Mouse (Mus musculus) leukemia stem cell, adult 10-12 weeks (primary cell): Measurements from ENCODE around the gene Nhlrc4. TPM values are rescaled to one million over a fixed set of nuclear protein-coding genes. Genes with fewer than 3 reads are reported as not detected.

Experiments
- polyA plus RNA-seq: library from polyadenylated mRNA; stranded (reverse); fragments of >175 nt; gene quantifications from 2 replicates; pipeline ENCODE4 v1.2.3, GENCODE M21; 2012; ENCODE audit warnings: low replicate concordance

Nhlrc4 gene
- polyA plus RNA-seq, result 0.28 and 3.2 TPM in 2 replicates

GRCm38 (mm10) chr17:25944366-25945163, at the start of gene Nhlrc4, which contains the start of gene Pigq:
TSS of gene Nhlrc4 (minus strand) at chr17:25944961.
TSS of gene Pigq (minus strand) at chr17:25944936.

GRCm38 (mm10) chr17:25985306-25986294, 40.8 kb upstream of the Nhlrc4 start, which contains the start of gene Capn15:
TSS of gene Capn15 (minus strand) at chr17:25985796.

GRCm38 (mm10) chr17:25951803-25952623, 7.3 kb upstream of the Nhlrc4 start, which contains the start of gene A930017K11Rik:
TSS of gene A930017K11Rik (minus strand) at chr17:25952565.

GRCm38 (mm10) chr17:25919144-25919785, 25.5 kb downstream of the Nhlrc4 start, which contains the start of gene Rab40c:
TSS of gene Rab40c (minus strand) at chr17:25919727.

Other genes starting within 250 kb of the Nhlrc4 start
- gene Gng13, start 227.8 kb downstream of the Nhlrc4 start, polyA plus RNA-seq, result not detected in 2 replicates
- gene Chtf18, start 217.5 kb downstream of the Nhlrc4 start, polyA plus RNA-seq, result 57.7 and 72.3 TPM in 2 replicates
- 64.2 and 71.2 TPM in 2 replicates for gene Rpusd1, start 217.3 kb downstream of the Nhlrc4 start, polyA plus RNA-seq
- gene Mslnl, start 208.9 kb downstream of the Nhlrc4 start, polyA plus RNA-seq, result not detected in 2 replicates
- 0.22 and 0.53 TPM in 2 replicates for gene Msln, start 190.6 kb downstream of the Nhlrc4 start, polyA plus RNA-seq
- gene Narfl, start 171.2 kb downstream of the Nhlrc4 start, polyA plus RNA-seq, result 11.2 and 16.9 TPM in 2 replicates
- 11.2 and 11.4 TPM in 2 replicates for gene Haghl, start 159.3 kb downstream of the Nhlrc4 start, polyA plus RNA-seq
- not detected in 2 replicates for gene Ccdc78, start 158.4 kb downstream of the Nhlrc4 start, polyA plus RNA-seq
- 9.0 and 19.8 TPM in 2 replicates for gene Fam173a, start 152.1 kb downstream of the Nhlrc4 start, polyA plus RNA-seq
- not detected in 2 replicates for gene AC134908.4, start 149.3 kb downstream of the Nhlrc4 start, polyA plus RNA-seq
- gene Metrn, start 147.8 kb downstream of the Nhlrc4 start, polyA plus RNA-seq, result 158 and 177 TPM in 2 replicates
- gene Fbxl16, start 135.9 kb downstream of the Nhlrc4 start, polyA plus RNA-seq, result 0.28 and 0.61 TPM in 2 replicates
- gene Wdr24, start 121.3 kb downstream of the Nhlrc4 start, polyA plus RNA-seq, result 2.6 and 13.2 TPM in 2 replicates
- 2.6 and 6.8 TPM in 2 replicates for gene Jmjd8, start 116.1 kb downstream of the Nhlrc4 start, polyA plus RNA-seq
- 52.2 and 64.9 TPM in 2 replicates for gene Stub1, start 111.6 kb downstream of the Nhlrc4 start, polyA plus RNA-seq
- gene Rhbdl1, start 107.7 kb downstream of the Nhlrc4 start, polyA plus RNA-seq, result 2.4 and 3.7 TPM in 2 replicates
- gene Gm20683, start 103.2 kb downstream of the Nhlrc4 start, polyA plus RNA-seq, result 12.7 and 16.5 TPM in 2 replicates
- gene Rhot2, start 100.1 kb downstream of the Nhlrc4 start, polyA plus RNA-seq, result 134 and 279 TPM in 2 replicates
- 22.8 and 33.0 TPM in 2 replicates for gene Wdr90, start 83.5 kb downstream of the Nhlrc4 start, polyA plus RNA-seq
- gene Mcrip2, start 76.2 kb downstream of the Nhlrc4 start, polyA plus RNA-seq, result 164 and 319 TPM in 2 replicates
- gene Mettl26, start 69.9 kb downstream of the Nhlrc4 start, polyA plus RNA-seq, result 60.7 and 67.0 TPM in 2 replicates
- gene Wfikkn1, start 64.1 kb downstream of the Nhlrc4 start, polyA plus RNA-seq, result 1.4 and 1.7 TPM in 2 replicates
- gene Rab40c, start 25.2 kb downstream of the Nhlrc4 start, polyA plus RNA-seq, result 12.5 and 13.4 TPM in 2 replicates
- 354 and 1,450 TPM in 2 replicates for gene Pigq, start within 50 bp of the Nhlrc4 start, polyA plus RNA-seq
- 0.09 TPM in 1 of 2 replicates, not detected in the other for gene A930017K11Rik, start 7.6 kb upstream of the Nhlrc4 start, polyA plus RNA-seq
- 78.7 and 121 TPM in 2 replicates for gene Capn15, start 40.8 kb upstream of the Nhlrc4 start, polyA plus RNA-seq
- 4.8 and 7.2 TPM in 2 replicates for gene Rab11fip3, start 124.6 kb upstream of the Nhlrc4 start, polyA plus RNA-seq
- 0.11 and 0.89 TPM in 2 replicates for gene Decr2, start 145.4 kb upstream of the Nhlrc4 start, polyA plus RNA-seq
- gene Nme4, start 150.6 kb upstream of the Nhlrc4 start, polyA plus RNA-seq, result 55.7 and 62.6 TPM in 2 replicates
- gene Tmem8, start 168.3 kb upstream of the Nhlrc4 start, polyA plus RNA-seq, result 5.9 and 15.9 TPM in 2 replicates
- 112 and 181 TPM in 2 replicates for gene Mrpl28, start 178.5 kb upstream of the Nhlrc4 start, polyA plus RNA-seq
- gene Axin1, start 193.7 kb upstream of the Nhlrc4 start, polyA plus RNA-seq, result 36.8 and 40.9 TPM in 2 replicates